Mouse (Mus musculus): ENCODE results near the gene Ak4.
"Not testable (repeated sequence)": the region's sequence is repeated elsewhere in the genome, so short reads cannot be mapped to it uniquely, and the experiment has no call there.

Ak4 gene

GRCm38 (mm10) chr4:101422996-101423395, 3.9 kb downstream of the Ak4 start:
- intact Hi-C loops (cut with DNase I), result no loop called here

- intact Hi-C loops (cut with DNase I), result no loop called here
Observed at GRCm38 (mm10) chr4:101423571-101423970, 4.5 kb downstream of the Ak4 start.

DNA sequence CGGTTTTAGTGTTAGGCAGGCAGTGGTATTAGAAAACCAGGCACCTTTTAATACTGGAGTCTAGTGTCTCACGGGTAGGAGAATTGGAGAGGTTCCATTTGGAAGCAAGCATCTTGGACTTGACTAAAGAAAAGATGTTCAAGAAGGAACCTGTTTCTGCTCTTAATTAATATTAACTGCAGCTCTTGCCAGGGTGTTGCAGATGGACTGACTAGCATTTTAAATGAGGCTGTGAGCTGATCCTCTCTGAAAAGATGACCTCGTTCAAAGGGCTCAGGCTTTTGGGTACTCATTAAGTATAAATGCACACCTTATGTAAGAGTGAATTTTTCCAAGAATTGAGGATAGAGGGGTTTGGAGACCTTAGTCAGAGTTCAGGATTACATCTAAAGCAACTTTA, 5.4 kb downstream of the Ak4 start:
- intact Hi-C loops (cut with DNase I), result no loop called here

DNA sequence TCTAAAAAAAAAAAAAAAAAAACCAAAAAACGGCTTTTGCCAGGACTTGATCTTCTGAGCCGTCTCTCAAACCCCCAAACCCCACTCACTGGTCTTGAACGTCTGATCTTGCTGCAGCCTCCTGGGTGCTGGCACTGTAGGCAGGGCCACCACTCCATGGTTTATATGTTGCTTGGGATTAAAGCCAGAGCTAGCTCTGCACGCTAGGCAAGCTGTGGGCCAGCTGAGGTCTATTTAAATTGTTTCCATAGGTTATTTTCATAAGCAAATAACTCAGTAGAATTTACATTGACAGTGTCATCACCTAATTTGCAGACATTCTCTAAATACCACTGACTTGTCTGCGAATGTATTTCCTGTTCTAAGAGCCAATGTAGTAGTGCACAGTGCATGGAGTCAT, 6.0 kb downstream of the Ak4 start:
- intact Hi-C loops (cut with DNase I), result no loop called here

DNA sequence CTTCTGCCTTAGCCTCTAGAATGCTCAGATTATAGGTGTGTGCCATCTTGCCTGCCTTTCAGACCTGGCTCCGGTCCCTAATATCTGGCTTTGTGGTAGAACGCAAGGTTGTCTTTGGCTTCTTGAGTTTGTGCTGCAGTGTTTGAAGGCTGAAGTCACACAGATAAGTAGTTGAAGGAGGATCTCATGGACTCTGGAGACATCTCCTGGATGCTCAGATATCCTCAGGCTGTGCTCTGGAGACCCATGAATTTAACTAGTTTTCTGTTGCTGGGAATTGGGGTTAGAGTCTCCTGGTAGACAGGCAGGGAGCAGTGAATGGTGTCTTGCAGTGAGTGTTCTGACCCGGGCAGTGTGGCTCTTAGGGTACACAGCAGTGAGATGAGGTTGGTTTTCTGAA, 6.6 kb downstream of the Ak4 start:
- intact Hi-C loops (cut with DNase I), result no loop called here

- intact Hi-C loops (cut with DNase I), result no loop called here
Observed at GRCm38 (mm10) chr4:101426566-101426965, 7.5 kb downstream of the Ak4 start.

DNA sequence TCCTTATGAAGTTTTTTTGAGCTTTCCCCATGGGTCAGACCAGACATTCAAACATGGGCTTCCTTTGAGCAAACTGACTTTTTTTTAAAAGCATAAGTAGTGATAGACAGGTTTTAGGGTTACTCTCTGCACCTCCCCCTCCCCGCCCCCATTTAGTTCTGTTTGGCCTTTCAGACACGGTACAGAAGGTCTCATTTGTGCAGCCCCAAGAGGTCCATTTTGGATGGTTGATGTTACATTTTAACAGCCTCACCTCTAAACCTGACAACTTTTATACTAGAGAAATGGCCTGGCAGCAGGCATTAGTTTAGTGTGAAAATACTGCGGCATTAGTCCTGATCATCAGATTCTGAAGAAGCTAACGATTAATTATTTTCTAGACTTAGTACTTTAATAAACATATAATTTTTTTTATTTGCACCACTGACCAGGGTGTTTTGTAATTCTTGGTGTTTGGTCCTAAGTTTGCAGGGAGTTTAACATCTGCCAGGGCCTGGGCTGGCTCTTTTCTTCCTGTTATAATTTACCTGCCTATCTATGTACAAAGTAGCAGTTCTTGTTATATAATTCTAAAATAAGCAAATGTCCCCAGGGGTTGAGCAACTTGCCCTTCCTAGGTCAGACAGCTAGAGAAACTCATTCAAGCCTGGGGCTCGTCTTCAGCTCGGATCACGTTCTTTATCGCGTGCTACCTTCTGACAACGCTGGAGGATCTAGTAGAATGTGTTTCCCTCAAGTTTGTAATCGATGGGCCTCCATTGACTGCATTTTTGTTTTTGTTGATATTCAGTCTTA, 9.0 kb downstream of the Ak4 start:
- intact Hi-C loops (cut with DNase I), result no loop called here

DNA sequence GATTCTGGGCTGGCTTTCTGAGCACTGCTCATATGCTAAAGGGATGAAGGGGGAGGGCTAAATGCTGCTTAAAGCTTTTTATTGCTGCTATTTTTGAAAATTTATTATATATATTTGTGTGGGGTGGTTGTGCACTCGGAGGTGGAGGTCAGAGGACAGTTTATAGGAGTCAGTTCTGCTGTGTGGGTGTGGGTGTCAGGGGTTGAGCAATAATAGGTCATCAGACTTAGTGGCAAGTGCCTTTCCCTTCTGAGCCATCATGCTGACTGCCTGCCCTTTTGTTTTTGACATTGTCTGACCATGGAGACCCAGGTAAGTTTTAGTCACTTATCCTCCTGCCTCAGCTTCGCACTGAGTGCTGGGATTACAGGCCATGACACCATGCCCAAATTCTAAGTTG, 10.0 kb downstream of the Ak4 start:
- intact Hi-C loops (cut with DNase I), result no loop called here

DNA sequence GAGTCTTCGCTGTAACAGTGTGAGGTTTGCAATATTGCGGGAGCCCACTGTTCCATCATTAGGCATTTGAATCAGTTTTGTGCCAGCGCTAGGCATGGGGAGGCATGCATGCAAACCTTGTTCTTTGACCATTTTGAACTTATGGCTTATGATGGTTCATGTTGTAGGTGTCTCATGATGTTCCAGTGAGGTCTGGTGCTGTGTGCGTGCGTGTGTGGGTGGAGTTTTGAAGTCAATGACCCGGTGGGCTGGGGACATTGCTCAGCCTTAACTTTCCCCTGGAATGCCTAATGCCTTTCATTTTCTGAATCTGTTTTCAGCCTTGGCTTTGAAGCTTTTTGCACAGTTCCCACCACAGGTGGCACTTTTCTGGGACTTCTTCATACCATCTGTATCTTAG, 10.9 kb downstream of the Ak4 start:
- intact Hi-C loops (cut with DNase I), result no loop called here

- intact Hi-C loops (cut with DNase I), result no loop called here
Observed at GRCm38 (mm10) chr4:101436761-101437512, 17.9 kb downstream of the Ak4 start.

DNA sequence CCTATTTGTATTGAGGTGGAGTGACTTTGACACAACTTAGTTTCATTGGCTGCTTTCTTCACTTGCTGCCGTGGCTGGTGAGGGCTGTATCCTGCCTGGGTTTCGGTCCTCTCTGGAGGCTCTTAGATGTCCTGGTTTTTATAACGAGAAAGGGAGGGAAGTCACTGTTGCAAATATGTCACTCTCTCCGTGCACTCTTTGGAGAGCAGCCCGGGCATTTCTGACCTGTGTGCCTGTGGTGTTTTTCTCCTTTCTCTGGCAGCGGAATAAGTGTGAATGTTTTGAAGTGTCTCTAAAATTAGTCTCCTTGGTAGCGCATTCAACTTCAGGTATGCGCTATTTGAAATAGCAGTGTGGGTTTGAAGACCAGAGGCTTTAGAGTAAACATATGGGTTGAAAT, 19.2 kb downstream of the Ak4 start:
- intact Hi-C loops (cut with DNase I), result no loop called here

DNA sequence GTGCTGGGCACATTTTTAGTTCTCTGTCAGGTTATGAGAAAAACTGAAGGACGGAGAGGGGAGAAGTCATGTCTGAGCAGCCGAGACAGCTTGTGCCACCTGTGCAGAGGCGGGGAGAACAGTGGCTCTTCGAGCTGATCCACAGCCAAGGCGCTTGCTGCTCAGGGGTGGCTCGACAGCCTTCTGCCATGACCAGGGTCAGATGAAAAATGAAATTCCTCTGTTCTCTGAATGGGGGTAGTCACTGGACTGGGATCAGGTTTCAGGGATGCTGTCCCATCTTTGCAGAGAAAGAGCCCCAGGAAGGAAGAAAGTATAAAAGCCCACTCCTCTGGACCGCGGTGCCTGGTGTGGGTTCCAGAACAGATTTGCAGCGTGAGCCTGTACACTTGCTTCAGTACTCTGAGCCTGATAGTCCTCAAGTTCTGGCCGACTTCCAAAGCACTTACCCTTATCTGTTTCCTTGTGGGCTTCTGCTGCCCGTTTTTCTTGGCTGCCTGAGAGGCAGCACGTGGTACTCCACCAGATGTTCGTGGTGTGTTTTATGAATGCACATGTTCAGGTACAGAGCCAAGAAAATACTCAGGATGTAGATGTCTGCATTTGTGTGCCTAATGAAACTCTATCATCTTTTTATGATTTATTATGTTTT, 20.8 kb downstream of the Ak4 start:
- intact Hi-C loops (cut with DNase I), result no loop called here

GRCm38 (mm10) chr4:101442791-101443190, 23.7 kb downstream of the Ak4 start:
- intact Hi-C loops (cut with DNase I), result no loop called here

DNA sequence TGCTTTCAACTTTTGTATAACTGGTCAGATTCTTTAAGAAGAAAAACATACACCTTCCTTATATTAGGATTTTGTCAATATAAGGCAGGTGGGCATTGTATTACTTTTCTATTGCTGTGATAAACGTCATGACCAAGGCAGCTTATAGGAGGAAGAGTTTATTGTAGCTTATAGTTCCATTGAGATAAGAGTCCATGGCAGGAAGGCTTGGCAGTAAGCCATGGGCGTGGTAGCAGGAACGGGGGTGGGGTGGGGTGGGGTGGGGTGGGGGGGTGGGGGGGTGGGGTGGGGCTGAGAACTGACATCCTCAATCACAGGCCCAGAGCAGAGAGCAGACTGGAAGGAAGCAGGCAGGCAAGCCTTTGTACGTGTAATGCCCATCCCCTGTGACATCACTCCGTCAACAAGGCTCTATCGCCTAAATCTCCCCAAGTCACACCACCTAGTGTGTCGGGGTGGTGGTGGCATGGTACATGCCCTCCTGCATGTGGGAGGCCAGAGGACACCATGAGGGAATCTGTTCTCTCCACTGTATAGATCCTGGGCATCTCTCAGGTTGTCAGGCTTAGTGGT, 24.4 kb downstream of the Ak4 start:
- intact Hi-C loops (cut with DNase I), result no loop called here

DNA sequence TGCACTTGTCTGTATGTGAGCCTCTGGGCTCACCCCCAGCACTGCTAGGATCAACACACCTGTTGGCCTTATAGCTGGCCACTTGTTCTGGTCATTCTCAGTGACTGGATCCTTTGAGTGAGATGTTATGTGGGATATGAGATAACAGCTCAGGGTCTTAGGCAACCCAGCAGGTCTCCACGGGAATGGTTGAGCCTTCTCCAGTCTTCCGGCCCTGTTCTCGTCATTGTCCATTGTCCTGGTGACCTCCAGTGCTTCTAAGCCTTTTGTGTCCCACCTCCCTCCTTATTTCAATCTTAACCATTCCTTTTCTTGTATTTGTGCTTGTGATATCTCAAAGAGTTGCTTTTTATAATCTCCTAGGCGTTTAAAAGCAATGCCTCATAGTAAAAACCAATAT, 26.6 kb downstream of the Ak4 start:
- intact Hi-C loops (cut with DNase I), result no loop called here

DNA sequence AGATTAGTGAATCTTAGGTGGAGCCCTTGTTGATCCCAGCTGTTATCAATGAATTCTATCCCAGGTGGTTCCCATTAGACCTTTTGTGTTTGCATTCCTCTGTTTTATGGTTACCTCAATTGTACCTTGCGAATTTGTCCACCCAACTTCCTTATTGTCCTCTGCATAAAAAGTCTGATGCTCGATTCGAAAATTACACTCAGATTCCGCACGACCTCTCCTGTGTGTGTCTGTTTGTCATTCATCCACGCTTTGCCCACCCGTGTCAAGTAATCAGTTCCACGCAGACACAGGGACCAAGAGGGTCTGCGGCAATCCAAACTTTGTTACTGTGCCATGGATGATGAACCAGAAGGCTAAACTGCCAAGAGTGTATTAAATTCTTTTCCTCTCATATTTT, 27.5 kb downstream of the Ak4 start:
- intact Hi-C loops (cut with DNase I), result not testable (repeated sequence)

GRCm38 (mm10) chr4:101448701-101449100, 29.6 kb downstream of the Ak4 start:
- intact Hi-C loops (cut with DNase I), result no loop called here

DNA sequence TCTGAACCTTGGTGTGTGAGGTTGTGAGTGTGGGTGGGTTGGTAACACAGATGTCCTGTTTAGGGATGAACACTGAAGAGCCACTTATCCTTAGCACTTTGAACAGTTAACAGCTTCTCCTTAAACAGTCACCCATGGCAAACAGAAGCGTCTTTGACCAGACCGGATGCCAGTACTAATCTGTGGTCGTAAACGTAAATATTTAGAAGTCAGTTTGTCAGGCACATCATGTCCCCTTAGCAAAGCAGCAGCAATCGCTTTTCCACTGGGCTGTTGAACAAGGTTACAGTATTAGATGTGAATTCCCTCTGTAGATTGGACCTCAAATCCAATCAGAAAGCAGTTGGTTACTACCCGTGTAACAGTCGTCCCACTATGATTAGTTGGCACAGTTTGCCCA, 30.3 kb downstream of the Ak4 start:
- intact Hi-C loops (cut with DNase I), result no loop called here

- intact Hi-C loops (cut with DNase I), result no loop called here
Observed at GRCm38 (mm10) chr4:101450150-101450780, 31.2 kb downstream of the Ak4 start.

DNA sequence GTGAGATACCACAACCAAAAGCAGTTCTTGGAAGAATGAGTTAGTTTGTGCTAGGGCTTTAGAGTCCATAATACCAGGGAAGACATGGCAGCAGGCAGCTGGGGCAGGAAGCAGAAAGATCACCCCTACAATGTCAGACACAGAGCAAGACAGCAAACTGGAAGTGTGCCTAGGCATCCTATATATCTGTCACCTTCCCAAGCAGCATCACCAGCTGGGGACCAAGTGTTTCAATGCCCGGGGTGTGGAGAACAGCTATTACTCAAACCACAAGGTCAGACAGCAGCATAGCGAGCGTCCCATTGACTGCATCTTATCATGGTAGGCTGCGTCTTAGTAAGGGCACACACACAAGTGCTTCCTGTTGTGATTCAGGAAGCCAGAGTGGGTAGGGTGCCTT, 32.0 kb downstream of the Ak4 start:
- intact Hi-C loops (cut with DNase I), result no loop called here

DNA sequence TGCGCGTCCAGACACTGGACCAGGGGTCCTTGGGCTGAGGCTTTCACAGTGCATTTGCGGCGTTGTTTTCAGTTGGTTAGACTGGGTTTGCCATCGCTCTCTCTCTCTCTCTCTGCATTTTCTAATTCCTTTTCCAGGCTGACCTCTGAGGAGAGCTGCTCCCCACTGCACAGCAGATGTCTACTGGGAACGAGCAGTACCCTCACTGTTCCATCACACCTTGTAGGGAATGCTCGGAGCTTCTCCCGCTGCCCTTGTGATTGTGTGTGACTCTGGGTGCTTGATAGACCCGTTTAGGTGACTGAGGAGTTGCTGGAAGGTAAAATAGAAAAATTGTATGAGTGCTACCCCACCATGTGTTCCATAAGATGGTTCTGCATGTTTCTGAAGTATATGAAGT, 33.8 kb downstream of the Ak4 start:
- intact Hi-C loops (cut with DNase I), result no loop called here

DNA sequence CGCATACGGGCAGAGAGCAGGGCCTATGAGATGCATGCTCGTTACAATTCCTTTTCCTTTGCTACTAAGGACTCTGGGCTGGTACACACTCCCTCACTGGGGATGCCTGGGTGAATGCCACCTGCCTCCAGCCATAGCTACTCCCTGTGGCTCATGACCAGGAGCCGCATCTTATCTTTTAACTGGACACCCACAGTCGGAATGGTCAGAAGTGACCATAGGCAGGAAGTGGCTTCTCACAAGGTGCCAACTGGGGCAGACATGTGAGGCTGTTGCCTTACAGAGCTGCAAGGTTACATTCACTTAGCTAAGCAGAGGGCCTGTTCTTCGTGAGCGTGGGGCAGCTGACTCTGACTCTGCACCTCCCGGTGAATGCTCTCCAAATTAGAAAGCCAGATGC, 38.1 kb downstream of the Ak4 start:
- intact Hi-C loops (cut with DNase I), result no loop called here
